Mouse (Mus musculus): ENCODE measurements around the gene Ccdc125. TPM values are rescaled to one million over a fixed set of nuclear protein-coding genes. Genes with fewer than 3 reads are reported as not detected.

Gene Ccdc125
- 17.5 TPM for polyA plus RNA-seq (2017; shearing (Covaris generic))

GRCm38 (mm10) chr13:100669291-100670022, at the start of gene Ccdc125:
Ccdc125 (plus strand) TSS chr13:100669717.

GRCm38 (mm10) chr13:100650550-100651438, 18.7 kb upstream of the Ccdc125 start, which contains the start of the genes Ak6 and Rad17:
Ak6 (plus strand) TSS chr13:100650979.
Rad17 (minus strand) TSS chr13:100651051.

GRCm38 (mm10) chr13:100651439-100652186, 17.9 kb upstream of the Ccdc125 start, which contains the start of gene Taf9:
Taf9 (plus strand) TSS chr13:100651579.

GRCm38 (mm10) chr13:100730861-100731176, 61.3 kb downstream of the Ccdc125 start, which contains the start of gene Cdk7:
Cdk7 (minus strand) TSS chr13:100730939.

GRCm38 (mm10) chr13:100744036-100744744, 74.7 kb downstream of the Ccdc125 start, which contains the start of gene Mrps36:
Mrps36 (minus strand) TSS chr13:100744659.

Other genes starting within 250 kb of the Ccdc125 start
- not detected for gene Naip1, start 216.8 kb upstream of the Ccdc125 start, polyA plus RNA-seq (2017; shearing (Covaris generic))
- gene Gtf2h2, start 177.1 kb upstream of the Ccdc125 start, polyA plus RNA-seq (2017; shearing (Covaris generic)): 36.7 TPM
- not detected for gene Ocln, start 117.0 kb upstream of the Ccdc125 start, polyA plus RNA-seq (2017; shearing (Covaris generic))
- gene Marveld2, start 52.7 kb upstream of the Ccdc125 start, polyA plus RNA-seq (2017; shearing (Covaris generic)): 5.4 TPM
- 130 TPM for gene Ak6, start 18.7 kb upstream of the Ccdc125 start, polyA plus RNA-seq (2017; shearing (Covaris generic))
- gene Rad17, start 18.7 kb upstream of the Ccdc125 start, polyA plus RNA-seq (2017; shearing (Covaris generic)): 20.9 TPM
- gene Taf9, start 18.1 kb upstream of the Ccdc125 start, polyA plus RNA-seq (2017; shearing (Covaris generic)): 3.1 TPM
- 53.1 TPM for gene Cdk7, start 61.2 kb downstream of the Ccdc125 start, polyA plus RNA-seq (2017; shearing (Covaris generic))
- 55.7 TPM for gene Mrps36, start 74.9 kb downstream of the Ccdc125 start, polyA plus RNA-seq (2017; shearing (Covaris generic))
- 0.56 TPM for gene Cenph, start 106.2 kb downstream of the Ccdc125 start, polyA plus RNA-seq (2017; shearing (Covaris generic))
- gene Ccnb1, start 116.9 kb downstream of the Ccdc125 start, polyA plus RNA-seq (2017; shearing (Covaris generic)): 0.70 TPM
- 66.3 TPM for gene Slc30a5, start 163.7 kb downstream of the Ccdc125 start, polyA plus RNA-seq (2017; shearing (Covaris generic))